ENCODE assay signal across 31 mouse cellular contexts in genomic region chr11:108204895-108205248, GRCm38 (mm10).
DNase-seq lines count a peak whose midpoint lies in the region; ATAC-seq and TF ChIP-seq lines count a peak whose summit lies in the region.
"Had no signal": no experiment of that assay in that cellular context is flagged by ENCODE, and none has a peak within 500 bp of the region (broad histone marks: within the 10 kb centered on the region; RNA-seq: fewer than 3 reads in every experiment).

No protein-coding gene starts in this region.

- H3K4me3 ChIP-seq in forebrain, embryonic 13.5 days = no peak overlapping the region
- no peak overlapping the region for H3K4me3 ChIP-seq in forebrain, embryonic 10.5 days
- H3K4me3 ChIP-seq in forebrain, postnatal 0 days (ENCODE audit: low read depth, low read length) = no peak overlapping the region
- no peak overlapping the region for H3K4me3 ChIP-seq in midbrain, embryonic 16.5 days (ENCODE audit: low read depth, low read length)
- H3K4me3 ChIP-seq in hindbrain, embryonic 11.5 days (ENCODE audit: low read depth, low read length) = no peak overlapping the region
- H3K4me3 ChIP-seq: embryonic facial prominence, embryonic 13.5 days; erythroblast, embryonic 14.5 days; hindbrain, embryonic 15.5 days; left cerebral cortex, adult 2 months; limb, embryonic 10.5 days; liver, embryonic 15.5 days; lung, embryonic 15.5 days; neural tube, embryonic 13.5 days had no signal

- no peak for DNase-seq in forebrain, embryonic 10.5 days (ENCODE audit: extremely low spot score, low spot score)
- peak; percentile 70 for DNase-seq in retina, postnatal 1 day
- no peak for DNase-seq in retina, embryonic 14.5 days (ENCODE audit: low spot score)
- DNase-seq in forebrain, postnatal 0 days = no peak
- DNase-seq in kidney, adult 9 months = no peak
- no peak for DNase-seq in hindbrain, embryonic 11.5 days (ENCODE audit: low spot score)
- DNase-seq: adrenal gland, postnatal 10 days; cerebellum, adult 8-10 months; cerebellum, postnatal 36 days; embryo, embryonic 11 days; kidney, adult 11 months; layer of hippocampus, adult 9-11 months; liver; lung, postnatal 36 days; right cerebral cortex, adult 18-20 months; thymus, adult 18-20 months; thymus, postnatal 4 days had no signal

- no peaks in the 10 kb centered on the region for H3K9me3 ChIP-seq in forebrain, embryonic 13.5 days (replicated peaks)
- no peaks in the 10 kb centered on the region for H3K9me3 ChIP-seq in forebrain, embryonic 10.5 days
- H3K9me3 ChIP-seq in forebrain, postnatal 0 days (ENCODE audit: low read length) = no peaks in the 10 kb centered on the region
- no peaks in the 10 kb centered on the region for H3K9me3 ChIP-seq in midbrain, embryonic 16.5 days (replicated peaks; ENCODE audit: control insufficient read depth, low read length, poor library complexity, severe bottlenecking)
- no peaks in the 10 kb centered on the region for H3K9me3 ChIP-seq in hindbrain, embryonic 11.5 days (ENCODE audit: control insufficient read depth, low read length)
- H3K9me3 ChIP-seq: embryonic facial prominence, embryonic 13.5 days; hindbrain, embryonic 15.5 days; limb, embryonic 10.5 days; liver, embryonic 15.5 days; lung, embryonic 15.5 days; megakaryocyte, embryonic 14.5 days; neural tube, embryonic 13.5 days had no signal

- peaks cover 27% of the 10 kb centered on the region for H3K4me1 ChIP-seq in forebrain, embryonic 13.5 days
- H3K4me1 ChIP-seq in forebrain, embryonic 10.5 days = peaks cover 26% of the 10 kb centered on the region
- peaks cover 11% of the 10 kb centered on the region; the same call in 1 of the 2 replicates for H3K4me1 ChIP-seq in forebrain, postnatal 0 days (ENCODE audit: insufficient read depth)
- H3K4me1 ChIP-seq in midbrain, embryonic 16.5 days (ENCODE audit: control insufficient read depth, insufficient read depth, low read length) = peaks cover 14% of the 10 kb centered on the region
- H3K4me1 ChIP-seq in hindbrain, embryonic 11.5 days (replicated peaks; ENCODE audit: control insufficient read depth, insufficient read depth, low read length) = no peaks in the 10 kb centered on the region
- H3K4me1 ChIP-seq: liver, embryonic 15.5 days; lung, embryonic 15.5 days had no signal

- TF ChIP-seq CTCF in forebrain, postnatal 0 days (IDR thresholded peaks at IDR 0.05; ENCODE audit: low read depth) = no peak

- H3K36me3 ChIP-seq in forebrain, embryonic 13.5 days (ENCODE audit: poor library complexity, severe bottlenecking) = no peaks in the 10 kb centered on the region
- H3K36me3 ChIP-seq in forebrain, embryonic 10.5 days (replicated peaks) = no peaks in the 10 kb centered on the region
- no peaks in the 10 kb centered on the region for H3K36me3 ChIP-seq in forebrain, postnatal 0 days (ENCODE audit: insufficient read depth)
- H3K36me3 ChIP-seq in midbrain, embryonic 16.5 days (ENCODE audit: control insufficient read depth, insufficient read depth, low read length) = no peaks in the 10 kb centered on the region
- H3K36me3 ChIP-seq in hindbrain, embryonic 11.5 days (ENCODE audit: control insufficient read depth, insufficient read depth, low read length) = no peaks in the 10 kb centered on the region
- H3K36me3 ChIP-seq: embryonic facial prominence, embryonic 13.5 days; G1E; hindbrain, embryonic 15.5 days; limb, embryonic 10.5 days; liver, embryonic 15.5 days; lung, embryonic 15.5 days; neural tube, embryonic 13.5 days had no signal

- ATAC-seq in forebrain, embryonic 13.5 days = peak; percentile 79
- peak; percentile 90 for ATAC-seq in forebrain, postnatal 0 days
- ATAC-seq in midbrain, embryonic 16.5 days = peak; percentile 36; the same call in 1 of the 2 replicates
- no peak for ATAC-seq in hindbrain, embryonic 11.5 days (ENCODE audit: low FRiP score)

- no peaks in the 10 kb centered on the region for H3K27me3 ChIP-seq in forebrain, embryonic 13.5 days
- H3K27me3 ChIP-seq in forebrain, embryonic 10.5 days (ENCODE audit: poor library complexity, severe bottlenecking) = no peaks in the 10 kb centered on the region
- no peaks in the 10 kb centered on the region for H3K27me3 ChIP-seq in forebrain, postnatal 0 days (ENCODE audit: insufficient read depth, low read length)
- H3K27me3 ChIP-seq in midbrain, embryonic 16.5 days (ENCODE audit: control insufficient read depth, insufficient read depth, low read depth, low read length) = no peaks in the 10 kb centered on the region
- H3K27me3 ChIP-seq in hindbrain, embryonic 11.5 days (ENCODE audit: control insufficient read depth, insufficient read depth, low read length) = 0 out of 2 replicates have a peak, but pooled peaks cover 3% of the 10 kb centered on the region
- H3K27me3 ChIP-seq: embryonic facial prominence, embryonic 13.5 days; hindbrain, embryonic 15.5 days; liver, embryonic 15.5 days; lung, embryonic 15.5 days; megakaryocyte, embryonic 14.5 days; neural tube, embryonic 13.5 days had no signal

- no peak overlapping the region for H3K4me2 ChIP-seq in forebrain, embryonic 13.5 days
- no peak overlapping the region for H3K4me2 ChIP-seq in forebrain, postnatal 0 days (ENCODE audit: low read depth)
- H3K4me2 ChIP-seq in midbrain, embryonic 16.5 days (ENCODE audit: low read length) = no peak overlapping the region
- no peak overlapping the region for H3K4me2 ChIP-seq in hindbrain, embryonic 11.5 days (replicated peaks; ENCODE audit: low read depth, low read length)
- H3K4me2 ChIP-seq: embryonic facial prominence, embryonic 13.5 days; heart, embryonic 11.5 days; hindbrain, embryonic 15.5 days; liver, embryonic 15.5 days; lung, embryonic 15.5 days; neural tube, embryonic 13.5 days had no signal

- 8% methylated on average over 5 of the region's 5 CpGs for WGBS in forebrain, embryonic 13.5 days
- 39% methylated on average over 5 of the region's 5 CpGs for WGBS in forebrain, embryonic 10.5 days
- WGBS in forebrain, postnatal 0 days = 15% methylated on average over 5 of the region's 5 CpGs
- WGBS in midbrain, embryonic 16.5 days = 14% methylated on average over 5 of the region's 5 CpGs
- WGBS in hindbrain, embryonic 11.5 days = 32% methylated on average over 5 of the region's 5 CpGs

- no peak overlapping the region for H3K9ac ChIP-seq in forebrain, embryonic 13.5 days
- no peak overlapping the region for H3K9ac ChIP-seq in forebrain, postnatal 0 days
- no peak overlapping the region for H3K9ac ChIP-seq in midbrain, embryonic 16.5 days (ENCODE audit: low read depth, low read length)
- no peak overlapping the region for H3K9ac ChIP-seq in hindbrain, embryonic 11.5 days (ENCODE audit: low read depth, low read length)
- H3K9ac ChIP-seq: embryonic facial prominence, embryonic 13.5 days; hindbrain, embryonic 15.5 days; liver, embryonic 15.5 days; lung, embryonic 15.5 days; neural tube, embryonic 13.5 days had no signal

- H3K27ac ChIP-seq in forebrain, embryonic 13.5 days = 0 out of 2 replicates have a peak overlapping the region, but pooled peaks have one; percentile 27
- H3K27ac ChIP-seq in forebrain, embryonic 10.5 days = no peak overlapping the region
- 0 out of 2 replicates have a peak overlapping the region, but pooled peaks have one; percentile 35 for H3K27ac ChIP-seq in forebrain, postnatal 0 days (ENCODE audit: low read depth, low read length)
- no peak overlapping the region for H3K27ac ChIP-seq in midbrain, embryonic 16.5 days (ENCODE audit: low read length)
- H3K27ac ChIP-seq in hindbrain, embryonic 11.5 days (ENCODE audit: low read depth, low read length) = no peak overlapping the region
- H3K27ac ChIP-seq: embryonic facial prominence, embryonic 13.5 days; hindbrain, embryonic 15.5 days; kidney, postnatal 0 days; left cerebral cortex, adult 2 months; limb, embryonic 10.5 days; liver, embryonic 15.5 days; lung, embryonic 15.5 days; neural tube, embryonic 13.5 days had no signal

Comparison
In these comparisons a context has a peak if more than half of its experiments do, and no peak if none do; other contexts are left out.
1. H3K27ac ChIP-seq: peak in forebrain, embryonic 13.5 days (single experiment) and forebrain, postnatal 0 days (single experiment); none in forebrain, embryonic 10.5 days (single experiment), midbrain, embryonic 16.5 days (single experiment) and hindbrain, embryonic 11.5 days (single experiment).